Mouse (Mus musculus): ENCODE results near the gene Mrap2.

The Mrap2 gene

GRCm38 (mm10) chr9:87182231-87182630, 38.1 kb downstream of the Mrap2 start:
- no peak for DNase-seq

DNA sequence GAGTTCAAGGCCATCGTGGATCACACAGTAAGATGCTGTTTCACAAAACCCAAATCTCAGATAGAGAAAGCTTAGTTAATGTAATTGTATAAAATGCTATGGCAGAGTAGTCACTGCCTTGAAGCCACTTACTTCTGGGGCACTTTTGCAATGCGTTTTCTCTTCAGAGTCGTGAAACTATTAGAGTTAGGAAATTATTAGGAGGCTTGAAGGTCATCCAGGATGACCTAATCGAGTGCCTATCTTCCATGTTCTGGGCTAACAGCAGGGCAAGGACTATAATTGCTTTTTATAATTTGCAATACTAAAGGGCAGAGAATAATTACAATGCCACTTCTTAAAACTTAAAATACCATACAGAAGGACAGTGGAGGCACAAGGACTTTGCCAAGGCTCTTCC, 43.2 kb downstream of the Mrap2 start:
- no peak for DNase-seq

DNA sequence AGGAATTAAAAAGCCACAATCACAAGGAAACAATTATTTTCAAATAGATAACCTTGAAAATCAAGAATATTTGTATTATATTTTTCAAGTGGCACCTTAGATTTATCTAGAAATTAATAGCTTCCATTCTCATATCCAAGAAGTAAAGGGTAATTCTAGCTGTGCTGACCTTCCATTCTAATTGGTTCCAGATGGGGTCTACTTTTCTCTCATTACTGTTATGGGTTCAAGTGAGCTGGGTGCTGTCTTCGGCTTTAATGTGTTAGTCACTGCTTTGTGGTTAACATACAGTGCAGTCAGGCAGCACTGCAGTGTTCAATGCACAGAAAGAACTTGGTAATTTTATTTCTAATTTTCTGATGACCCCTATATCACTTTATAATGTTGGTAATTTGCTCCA, 49.6 kb downstream of the Mrap2 start:
- no peak for DNase-seq

- DNase-seq = no peak
These were observed 53.2 kb downstream of the Mrap2 start for GRCm38 (mm10) chr9:87197277-87197676.

- peak; percentile 48 to 66 for DNase-seq
These were observed 53.9 kb downstream of the Mrap2 start for GRCm38 (mm10) chr9:87198036-87198435.

- DNase-seq = no peak
These were observed 56.3 kb downstream of the Mrap2 start for GRCm38 (mm10) chr9:87200426-87200825.

GRCm38 (mm10) chr9:87200919-87201318, 56.8 kb downstream of the Mrap2 start:
- DNase-seq = no peak

DNA sequence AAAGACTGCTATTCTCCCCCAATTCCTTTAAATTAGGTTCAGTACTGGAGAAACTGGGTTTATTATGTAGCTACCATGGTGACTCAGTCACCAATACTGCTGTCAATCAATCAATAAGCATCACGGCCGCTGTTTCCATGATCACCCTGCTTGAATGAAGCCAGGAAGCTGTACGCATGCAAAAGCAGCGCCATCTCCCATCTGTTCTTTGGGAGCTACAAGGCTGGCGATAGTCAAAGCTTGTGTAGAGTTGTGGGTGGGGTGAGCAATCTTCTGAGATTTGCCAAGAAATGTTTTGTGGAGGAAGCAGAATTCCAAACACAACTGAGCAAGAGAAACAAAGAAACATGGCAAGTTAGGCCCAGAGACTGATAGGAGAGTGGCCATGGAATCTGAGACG, 58.3 kb downstream of the Mrap2 start:
- DNase-seq = no peak

- no peak for DNase-seq
These were observed 66.8 kb downstream of the Mrap2 start for GRCm38 (mm10) chr9:87210830-87211339.

GRCm38 (mm10) chr9:87213204-87213603, 69.1 kb downstream of the Mrap2 start:
- DNase-seq = no peak

Data from cerebellum, adult 18-20 months (tissue).